Mouse (Mus musculus): Measurements from ENCODE around the gene Chka. TPM values are rescaled to one million over a fixed set of nuclear protein-coding genes. Genes with fewer than 3 reads are reported as not detected.
A peak's percentile ranks its signal among the peaks of the same experiment; 100 is the strongest.

The Chka gene
- polyA plus RNA-seq, 1 experiment from 2014 or later: 60.8 TPM

GRCm38 (mm10) chr19:3882214-3882613 lies 30.6 kb downstream of the Chka start:
- Histone ChIP-seq H3K36me3 (ENCODE audit: control insufficient read depth, insufficient read depth, low read length) (peaks cover 15% of the 10 kb centered on the region; the same call in 1 of the 2 replicates), H3K4me2 (replicated peaks; ENCODE audit: low read depth, low read length) (no peak overlapping the region), H3K27me3 (ENCODE audit: control insufficient read depth, insufficient read depth, low read length) (no peaks in the 10 kb centered on the region), H3K9me3 (ENCODE audit: control insufficient read depth, low read depth, low read length) (no peaks in the 10 kb centered on the region), H3K4me3 (ENCODE audit: low read depth, low read length) (no peak overlapping the region), H3K9ac (replicated peaks; ENCODE audit: low read depth, low read length) (no peak overlapping the region), H3K4me1 (ENCODE audit: control insufficient read depth, insufficient read depth, low read length) (peaks cover 6% of the 10 kb centered on the region; the same call in 1 of the 2 replicates), H3K27ac (ENCODE audit: low read length) (no peak overlapping the region)
- no peak for ATAC-seq (ENCODE audit: insufficient number of reproducible peaks, insufficient read depth, low FRiP score, low read depth)
- WGBS: 83% methylated on average over 4 of the region's 4 CpGs

- 50% methylated on average over 6 of the region's 6 CpGs for WGBS
- ATAC-seq (ENCODE audit: insufficient number of reproducible peaks, insufficient read depth, low FRiP score, low read depth): no peak
- H3K27me3 ChIP-seq (ENCODE audit: control insufficient read depth, insufficient read depth, low read length): no peaks in the 10 kb centered on the region
- no peak overlapping the region for H3K4me3 ChIP-seq (ENCODE audit: low read depth, low read length)
- no peak overlapping the region for H3K27ac ChIP-seq (ENCODE audit: low read length)
- H3K9me3 ChIP-seq (ENCODE audit: control insufficient read depth, low read depth, low read length): no peaks in the 10 kb centered on the region
- peaks cover 6% of the 10 kb centered on the region; the same call in 1 of the 2 replicates for H3K4me1 ChIP-seq (ENCODE audit: control insufficient read depth, insufficient read depth, low read length)
- H3K4me2 ChIP-seq (replicated peaks; ENCODE audit: low read depth, low read length): no peak overlapping the region
- peaks cover 18% of the 10 kb centered on the region; the same call in 1 of the 2 replicates for H3K36me3 ChIP-seq (ENCODE audit: control insufficient read depth, insufficient read depth, low read length)
- H3K9ac ChIP-seq (replicated peaks; ENCODE audit: low read depth, low read length): no peak overlapping the region
These were observed 32.9 kb downstream of the Chka start for GRCm38 (mm10) chr19:3884325-3884990.

GRCm38 (mm10) chr19:3889096-3889495 lies 37.5 kb downstream of the Chka start:
- no peaks in the 10 kb centered on the region for H3K9me3 ChIP-seq (ENCODE audit: control insufficient read depth, low read depth, low read length)
- H3K4me1 ChIP-seq (ENCODE audit: control insufficient read depth, insufficient read depth, low read length): no peaks in the 10 kb centered on the region
- 89% methylated on average over 5 of the region's 5 CpGs for WGBS
- H3K36me3 ChIP-seq (ENCODE audit: control insufficient read depth, insufficient read depth, low read length): peaks cover 59% of the 10 kb centered on the region
- H3K4me3 ChIP-seq (ENCODE audit: low read depth, low read length): no peak overlapping the region
- H3K27me3 ChIP-seq (ENCODE audit: control insufficient read depth, insufficient read depth, low read length): no peaks in the 10 kb centered on the region
- H3K27ac ChIP-seq (ENCODE audit: low read length): no peak overlapping the region
- ATAC-seq (ENCODE audit: insufficient number of reproducible peaks, insufficient read depth, low FRiP score, low read depth): no peak
- H3K4me2 ChIP-seq (replicated peaks; ENCODE audit: low read depth, low read length): no peak overlapping the region
- H3K9ac ChIP-seq (replicated peaks; ENCODE audit: low read depth, low read length): no peak overlapping the region

- no peaks in the 10 kb centered on the region for H3K27me3 ChIP-seq (ENCODE audit: control insufficient read depth, insufficient read depth, low read length)
- no peak for ATAC-seq (ENCODE audit: insufficient number of reproducible peaks, insufficient read depth, low FRiP score, low read depth)
- H3K9ac ChIP-seq (replicated peaks; ENCODE audit: low read depth, low read length): no peak overlapping the region
- peaks cover 64% of the 10 kb centered on the region for H3K36me3 ChIP-seq (ENCODE audit: control insufficient read depth, insufficient read depth, low read length)
- H3K4me1 ChIP-seq (ENCODE audit: control insufficient read depth, insufficient read depth, low read length): no peaks in the 10 kb centered on the region
- no peak overlapping the region for H3K4me3 ChIP-seq (ENCODE audit: low read depth, low read length)
- no peak overlapping the region for H3K27ac ChIP-seq (ENCODE audit: low read length)
- 78% methylated on average over 8 of the region's 8 CpGs for WGBS
- no peak overlapping the region for H3K4me2 ChIP-seq (replicated peaks; ENCODE audit: low read depth, low read length)
- H3K9me3 ChIP-seq (ENCODE audit: control insufficient read depth, low read depth, low read length): no peaks in the 10 kb centered on the region
These were observed 38.6 kb downstream of the Chka start for GRCm38 (mm10) chr19:3890181-3890580.

- no peak for ATAC-seq (ENCODE audit: insufficient number of reproducible peaks, insufficient read depth, low FRiP score, low read depth)
- H3K36me3 ChIP-seq (ENCODE audit: control insufficient read depth, insufficient read depth, low read length): peaks cover 72% of the 10 kb centered on the region
These were observed 42.1 kb downstream of the Chka start for GRCm38 (mm10) chr19:3893545-3894116.

GRCm38 (mm10) chr19:3894294-3894693 lies 42.7 kb downstream of the Chka start:
- Histone ChIP-seq H3K9ac (replicated peaks; ENCODE audit: low read depth, low read length) (no peak overlapping the region), H3K9me3 (ENCODE audit: control insufficient read depth, low read depth, low read length) (no peaks in the 10 kb centered on the region), H3K4me2 (replicated peaks; ENCODE audit: low read depth, low read length) (no peak overlapping the region), H3K4me1 (ENCODE audit: control insufficient read depth, insufficient read depth, low read length) (no peaks in the 10 kb centered on the region), H3K36me3 (ENCODE audit: control insufficient read depth, insufficient read depth, low read length) (peaks cover 72% of the 10 kb centered on the region), H3K4me3 (ENCODE audit: low read depth, low read length) (no peak overlapping the region), H3K27ac (ENCODE audit: low read length) (no peak overlapping the region), H3K27me3 (ENCODE audit: control insufficient read depth, insufficient read depth, low read length) (no peaks in the 10 kb centered on the region)
- no peak for ATAC-seq (ENCODE audit: insufficient number of reproducible peaks, insufficient read depth, low FRiP score, low read depth)
- 87% methylated on average over 2 of the region's 2 CpGs for WGBS

More at GRCm38 (mm10) chr19:3893545-3894116, 42.1 kb downstream of the Chka start:
- Histone ChIP-seq H3K9me3 (ENCODE audit: control insufficient read depth, low read depth, low read length) (no peaks in the 10 kb centered on the region), H3K4me1 (ENCODE audit: control insufficient read depth, insufficient read depth, low read length) (no peaks in the 10 kb centered on the region), H3K9ac (replicated peaks; ENCODE audit: low read depth, low read length) (no peak overlapping the region), H3K27ac (ENCODE audit: low read length) (no peak overlapping the region), H3K4me3 (ENCODE audit: low read depth, low read length) (no peak overlapping the region), H3K4me2 (replicated peaks; ENCODE audit: low read depth, low read length) (no peak overlapping the region), H3K27me3 (ENCODE audit: control insufficient read depth, insufficient read depth, low read length) (no peaks in the 10 kb centered on the region)
- 83% methylated on average over 4 of the region's 4 CpGs for WGBS

GRCm38 (mm10) chr19:3895171-3895631 lies 43.6 kb downstream of the Chka start:
- Histone ChIP-seq H3K36me3 (ENCODE audit: control insufficient read depth, insufficient read depth, low read length) (peaks cover 67% of the 10 kb centered on the region), H3K4me3 (ENCODE audit: low read depth, low read length) (no peak overlapping the region)

GRCm38 (mm10) chr19:3896208-3896607 lies 44.6 kb downstream of the Chka start:
- Histone ChIP-seq H3K9ac (replicated peaks; ENCODE audit: low read depth, low read length) (no peak overlapping the region), H3K27me3 (ENCODE audit: control insufficient read depth, insufficient read depth, low read length) (no peaks in the 10 kb centered on the region), H3K4me3 (ENCODE audit: low read depth, low read length) (no peak overlapping the region), H3K27ac (ENCODE audit: low read length) (no peak overlapping the region), H3K4me2 (replicated peaks; ENCODE audit: low read depth, low read length) (no peak overlapping the region), H3K4me1 (ENCODE audit: control insufficient read depth, insufficient read depth, low read length) (no peaks in the 10 kb centered on the region), H3K9me3 (ENCODE audit: control insufficient read depth, low read depth, low read length) (no peaks in the 10 kb centered on the region), H3K36me3 (ENCODE audit: control insufficient read depth, insufficient read depth, low read length) (peaks cover 57% of the 10 kb centered on the region)
- 89% methylated on average over 10 of the region's 10 CpGs for WGBS
- ATAC-seq (ENCODE audit: insufficient number of reproducible peaks, insufficient read depth, low FRiP score, low read depth): no peak

More at GRCm38 (mm10) chr19:3895171-3895631, 43.6 kb downstream of the Chka start:
- Histone ChIP-seq H3K27ac (ENCODE audit: low read length) (no peak overlapping the region), H3K27me3 (ENCODE audit: control insufficient read depth, insufficient read depth, low read length) (no peaks in the 10 kb centered on the region), H3K9ac (replicated peaks; ENCODE audit: low read depth, low read length) (no peak overlapping the region), H3K9me3 (ENCODE audit: control insufficient read depth, low read depth, low read length) (no peaks in the 10 kb centered on the region), H3K4me1 (ENCODE audit: control insufficient read depth, insufficient read depth, low read length) (no peaks in the 10 kb centered on the region), H3K4me2 (replicated peaks; ENCODE audit: low read depth, low read length) (no peak overlapping the region)
- ATAC-seq (ENCODE audit: insufficient number of reproducible peaks, insufficient read depth, low FRiP score, low read depth): 0 out of 2 replicates have a peak, but pooled peaks have one; percentile 56
- 24% methylated on average over 3 of the region's 3 CpGs for WGBS
